Mouse (Mus musculus) MEL (cell line): ENCODE measurements at regions not wholly inside any gene's neighbourhood (a gene's known extent, or its start where the extent isn't known, plus 50 kb on each side); places are given as distances from the start of the nearest gene placed in this dataset.

ENCODE experiments used
- CTCF ChIP-seq, 3 experiments: IDR thresholded peaks in 2 of 3; conservative IDR thresholded peaks in 1 of 3; 2 replicates each; pipeline ENCODE4 v1.5.1; 2011 to 2012; ENCODE audit warnings: low read length in 3 of 3, low read depth in 2 of 3, mild to moderate bottlenecking in 2 of 3, improper control_type of control experiment in 1 of 3, inconsistent platforms in 1 of 3, mixed read lengths in 1 of 3, moderate library complexity in 1 of 3; ENCODE audit not compliant: control insufficient read depth in 1 of 3, insufficient read depth in 1 of 3, poor library complexity in 1 of 3, severe bottlenecking in 1 of 3
- EP300 ChIP-seq, 2 experiments: IDR thresholded peaks; 2 replicates each; pipeline ENCODE4 v1.6.1; 2011; ENCODE audit warnings: improper control_type of control experiment in 2 of 2, low read length in 2 of 2, low read depth in 1 of 2, mild to moderate bottlenecking in 1 of 2
- MAX ChIP-seq: IDR thresholded peaks from 2 replicates; pipeline ENCODE4 v1.6.1; 2011; ENCODE audit warnings: low read length, improper control_type of control experiment
- TBP ChIP-seq: IDR thresholded peaks from 2 replicates; pipeline ENCODE4 v1.8.0; 2011; ENCODE audit warnings: low read depth, low read length, improper control_type of control experiment

DNA sequence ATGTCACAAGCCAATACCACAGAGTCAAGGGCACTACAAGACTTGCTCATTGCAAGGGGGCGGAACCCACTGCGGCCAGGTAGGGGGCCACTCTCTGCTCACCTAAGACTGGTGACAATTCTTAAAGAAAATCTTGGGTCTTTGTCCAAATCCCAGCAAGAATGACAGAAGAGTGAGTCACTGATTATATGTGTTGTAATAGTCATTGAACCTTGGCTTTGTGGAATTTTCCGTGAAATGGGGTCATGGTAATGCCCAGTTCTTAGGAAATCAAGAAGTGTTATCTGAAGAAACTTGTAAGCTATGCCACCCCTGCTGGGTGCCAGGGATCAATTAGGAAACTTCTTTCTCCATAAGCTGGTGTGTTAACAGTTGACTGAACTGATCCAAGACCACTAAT lies 249.3 kb upstream of the Adgrl2 start:
- TF ChIP-seq MAX (no peak), CTCF (IDR thresholded peaks at IDR 0.05 in 2 of 3, conservative IDR thresholded peaks at IDR 0.05 in 1 of 3; ENCODE audit: control insufficient read depth in 1 of 3, insufficient read depth in 1 of 3, low read depth in 2 of 3, low read length in 3 of 3, poor library complexity in 1 of 3, severe bottlenecking in 1 of 3) (no peak), EP300 (IDR thresholded peaks at IDR 0.05; ENCODE audit: low read depth in 1 of 2, low read length in 2 of 2) (no peak), TBP (no peak)
